Mouse (Mus musculus): ENCODE results near the gene Myct1.

- TF ChIP-seq POLR2A (IDR thresholded peaks at IDR 0.05; ENCODE audit: insufficient read depth, low read depth, low read length) = no peak
- no peak for TF ChIP-seq CTCF (IDR thresholded peaks at IDR 0.05; ENCODE audit: insufficient read depth, low read depth, low read length)
These were observed 9.9 kb downstream of the Myct1 start for GRCm38 (mm10) chr10:5603512-5603911.

Data from olfactory bulb, adult 2 months (tissue).